Mouse (Mus musculus): ENCODE results near the gene Ppargc1a.

Ppargc1a gene

GRCm38 (mm10) chr5:51553251-51553650, 14.3 kb downstream of the Ppargc1a start:
- no peak for DNase-seq (ENCODE audit: low read depth, low spot score)

DNA sequence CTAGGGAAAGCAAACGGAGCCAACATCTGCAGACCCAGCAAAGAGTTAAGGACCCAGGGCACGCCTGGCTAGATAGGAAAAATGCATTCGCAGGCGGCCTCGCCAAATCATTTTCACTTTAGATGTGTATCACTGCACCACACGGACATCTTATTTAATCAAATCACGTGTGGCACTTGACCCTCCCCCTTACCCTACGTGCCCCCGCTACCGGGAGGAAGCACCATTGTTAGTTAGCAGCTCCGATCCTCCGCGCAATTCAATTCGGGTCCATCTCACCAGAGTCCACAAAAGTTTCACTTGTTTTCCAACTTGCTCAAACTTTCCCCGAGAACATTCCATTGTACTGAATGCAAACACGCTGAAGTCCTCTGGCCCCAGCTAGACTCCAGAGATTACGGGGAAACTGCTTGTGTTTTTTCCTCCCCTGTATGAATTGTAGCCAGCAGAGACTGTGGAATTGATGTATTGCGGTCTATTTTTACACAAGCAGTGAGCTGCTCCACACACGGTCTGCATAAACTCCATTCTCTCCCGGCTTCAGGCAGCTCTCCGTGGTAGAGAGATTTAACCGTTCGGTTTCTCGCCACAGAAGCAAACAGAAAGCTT, 14.9 kb downstream of the Ppargc1a start:
- DNase-seq (ENCODE audit: low read depth, low spot score): peak; percentile 66

GRCm38 (mm10) chr5:51551852-51552482, 15.6 kb downstream of the Ppargc1a start:
- no peak for DNase-seq (ENCODE audit: low read depth, low spot score)

GRCm38 (mm10) chr5:51547442-51548035, 20.0 kb downstream of the Ppargc1a start:
- DNase-seq (ENCODE audit: low read depth, low spot score): no peak

DNA sequence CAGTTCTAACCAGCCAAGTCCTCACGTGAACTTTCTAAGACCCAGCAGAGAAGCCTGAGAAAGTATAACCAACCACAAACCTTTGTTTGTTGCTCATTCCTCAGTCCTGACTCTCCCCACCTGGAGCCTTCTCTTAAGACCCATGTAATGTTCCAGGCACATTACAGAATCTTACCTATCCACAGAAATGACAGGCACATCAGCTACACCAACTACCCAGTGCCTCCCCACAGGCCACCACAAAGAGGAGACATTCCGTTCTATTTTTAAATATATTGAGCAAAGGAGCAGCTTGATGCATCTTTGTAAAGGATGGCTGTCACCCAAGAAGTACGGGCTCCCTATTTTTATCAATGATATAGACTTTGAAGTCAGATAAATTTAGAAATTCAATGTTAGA, 20.7 kb downstream of the Ppargc1a start:
- no peak for DNase-seq (ENCODE audit: low read depth, low spot score)

DNA sequence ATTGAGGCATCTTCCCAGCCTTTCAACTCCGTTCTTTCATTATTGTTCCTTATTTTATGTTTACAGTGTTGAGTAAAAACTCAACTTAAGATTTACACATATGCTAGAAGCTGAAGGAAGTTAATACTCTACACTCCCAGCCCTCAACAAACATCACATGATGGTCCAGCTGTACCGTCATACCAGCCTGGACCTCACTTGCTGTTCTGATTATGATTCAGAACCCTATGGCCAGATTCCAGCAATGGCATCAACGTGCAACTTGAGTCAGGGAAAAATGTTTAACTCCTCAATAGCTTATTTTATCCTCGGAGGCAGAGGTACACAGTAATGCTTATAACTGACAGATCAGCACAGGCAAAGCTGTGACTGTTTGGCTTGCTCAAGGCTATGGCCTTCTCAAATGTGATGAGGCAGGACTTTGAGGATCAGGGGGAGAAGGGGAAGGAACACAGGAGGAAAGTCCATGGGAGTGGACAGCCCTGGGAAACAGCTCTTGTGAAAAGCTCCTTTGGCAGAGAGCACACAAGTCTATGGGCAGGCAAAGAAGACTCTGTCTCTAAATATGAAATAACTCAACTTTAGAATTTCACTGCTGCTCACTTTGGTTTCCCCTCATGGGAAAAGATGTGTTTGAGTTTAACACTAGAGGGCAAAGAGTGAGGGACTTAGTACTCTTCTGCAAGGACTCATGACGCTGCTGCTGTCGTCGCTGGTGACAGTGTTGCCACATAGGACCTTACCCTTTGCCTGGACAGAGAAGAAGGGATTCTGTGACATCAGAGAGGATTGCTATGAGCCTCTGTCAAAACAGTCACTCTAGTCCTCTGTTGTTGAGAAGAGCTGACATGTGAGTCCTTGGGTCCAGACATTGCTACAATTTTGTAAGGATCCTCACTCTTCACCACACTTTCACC, 22.1 kb downstream of the Ppargc1a start:
- no peak for DNase-seq (ENCODE audit: low read depth, low spot score)

DNA sequence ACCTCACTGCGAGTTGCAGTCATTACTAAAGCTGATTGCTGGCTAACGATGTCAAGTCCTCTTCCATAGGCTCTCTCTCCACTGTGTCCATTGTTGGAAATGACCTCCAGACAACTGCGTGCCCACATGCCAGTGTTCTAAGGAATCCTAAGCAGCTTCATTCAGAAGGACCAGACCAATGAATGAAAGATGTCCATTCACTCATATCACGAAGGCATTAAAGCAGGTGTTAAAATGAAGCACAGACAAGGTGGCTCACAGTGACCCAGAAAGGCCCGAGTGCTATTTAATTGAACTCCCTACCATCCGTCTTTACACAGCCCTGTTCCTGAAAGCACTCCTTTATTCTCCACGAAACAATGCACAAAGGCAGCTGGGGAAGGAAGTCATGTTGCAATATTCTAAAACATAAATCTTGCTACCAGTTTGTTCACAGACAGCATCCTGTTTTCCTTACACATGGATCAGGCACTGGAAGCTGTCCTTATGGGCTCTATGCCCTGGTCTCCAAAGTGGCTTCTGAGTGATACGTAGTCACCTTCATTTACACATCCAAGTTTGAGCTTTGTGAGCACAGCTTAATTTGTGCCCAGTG, 23.3 kb downstream of the Ppargc1a start:
- DNase-seq (ENCODE audit: low read depth, low spot score): no peak

GRCm38 (mm10) chr5:51541557-51541956, 26.0 kb downstream of the Ppargc1a start:
- no peak for DNase-seq (ENCODE audit: low read depth, low spot score)

GRCm38 (mm10) chr5:51540816-51541215, 26.7 kb downstream of the Ppargc1a start:
- no peak for DNase-seq (ENCODE audit: low read depth, low spot score)

GRCm38 (mm10) chr5:51539563-51539962, 28.0 kb downstream of the Ppargc1a start:
- DNase-seq (ENCODE audit: low read depth, low spot score): no peak

DNA sequence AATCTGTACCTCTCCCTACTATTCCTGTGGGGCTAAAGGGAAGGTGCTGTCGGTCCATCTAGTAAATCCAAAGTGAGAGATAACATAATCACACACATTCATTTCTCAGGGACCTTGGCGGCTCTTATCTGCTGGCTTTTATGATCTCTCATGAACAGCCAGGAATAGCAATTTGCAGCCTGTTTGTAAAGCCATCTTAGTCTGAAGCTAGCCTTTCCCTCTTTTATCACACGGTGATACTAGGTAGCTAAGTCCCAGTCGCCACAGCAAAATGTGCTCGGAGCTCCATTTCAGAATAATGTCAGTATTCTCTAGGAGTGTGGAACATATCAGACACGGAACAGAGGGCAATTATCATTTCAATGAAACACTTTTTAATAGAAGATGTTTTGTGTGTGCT, 29.2 kb downstream of the Ppargc1a start:
- DNase-seq (ENCODE audit: low read depth, low spot score): no peak

- no peak for DNase-seq (ENCODE audit: low read depth, low spot score)
Observed at GRCm38 (mm10) chr5:51537646-51538030, 29.9 kb downstream of the Ppargc1a start.

DNA sequence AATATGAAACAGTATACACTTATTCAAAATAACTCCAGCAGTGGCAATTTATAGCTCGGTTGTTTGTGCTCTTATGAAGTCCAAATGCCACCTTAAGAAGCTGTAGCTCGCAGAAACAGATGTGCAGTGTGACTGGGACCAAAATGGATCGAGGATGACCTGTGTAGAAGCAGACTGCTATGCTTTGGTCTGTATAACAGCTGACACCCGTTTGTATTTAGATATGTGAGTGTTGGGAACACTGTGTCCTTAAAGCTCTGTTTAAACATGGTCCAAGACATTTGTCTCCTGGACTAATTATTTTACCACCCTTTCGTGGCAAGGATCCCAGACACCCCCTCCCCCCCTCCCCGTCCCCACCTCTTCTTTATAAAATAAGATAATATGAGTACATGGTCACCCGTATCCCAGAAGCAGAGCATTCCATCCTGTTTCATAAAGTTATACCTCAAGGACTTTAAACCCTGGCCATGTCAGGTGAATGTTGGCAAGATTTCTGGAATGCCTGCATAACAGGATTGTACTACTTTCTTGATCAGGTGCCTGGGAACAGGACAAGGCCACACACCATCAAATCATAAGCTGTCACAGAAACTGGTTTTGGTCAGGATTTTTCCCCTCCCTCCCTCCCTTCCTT, 30.4 kb downstream of the Ppargc1a start:
- no peak for DNase-seq (ENCODE audit: low read depth, low spot score)

DNA sequence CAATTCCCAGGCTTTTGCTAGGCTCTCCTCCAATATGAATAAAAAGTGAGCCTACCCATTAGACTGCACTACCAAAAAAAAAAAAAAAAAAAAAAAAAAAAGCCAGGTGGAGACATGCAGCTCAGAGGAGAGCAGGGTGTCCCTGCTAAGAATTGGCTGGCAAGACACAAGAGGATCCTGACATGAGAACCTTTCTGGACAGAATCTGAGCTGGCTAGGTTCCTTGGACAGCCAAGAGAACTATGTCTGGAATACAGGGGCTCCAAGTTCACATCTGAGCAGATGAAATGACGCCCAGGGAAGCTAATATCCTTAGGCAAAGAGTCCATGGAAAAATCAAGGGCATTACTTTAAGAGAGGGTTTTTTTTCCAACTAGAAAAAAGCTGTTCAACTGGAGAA, 33.1 kb downstream of the Ppargc1a start:
- DNase-seq (ENCODE audit: low read depth, low spot score): no peak

GRCm38 (mm10) chr5:51531286-51531685, 36.2 kb downstream of the Ppargc1a start:
- DNase-seq (ENCODE audit: low read depth, low spot score): no peak

DNA sequence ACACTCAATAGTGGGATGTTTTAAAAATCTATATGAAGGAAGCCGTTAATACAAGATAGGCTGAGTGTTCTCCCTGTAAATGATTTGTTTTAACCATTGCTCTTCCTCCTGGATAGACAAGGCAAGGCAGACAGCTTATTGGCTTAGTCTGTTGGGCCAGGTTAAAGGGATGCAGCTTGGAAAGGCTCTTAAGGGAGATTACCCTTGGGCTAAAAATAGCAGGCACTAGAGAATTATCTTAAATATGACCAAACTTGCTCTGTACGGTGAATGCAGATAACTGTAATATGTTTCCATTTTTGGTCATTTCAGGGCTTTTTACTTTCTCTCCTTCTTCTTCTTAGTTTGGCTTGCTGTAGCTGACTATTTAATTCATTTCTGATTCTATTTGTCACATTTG, 38.1 kb downstream of the Ppargc1a start:
- DNase-seq (ENCODE audit: low read depth, low spot score): no peak

GRCm38 (mm10) chr5:51528165-51528498, 39.4 kb downstream of the Ppargc1a start:
- no peak for DNase-seq (ENCODE audit: low read depth, low spot score)

DNA sequence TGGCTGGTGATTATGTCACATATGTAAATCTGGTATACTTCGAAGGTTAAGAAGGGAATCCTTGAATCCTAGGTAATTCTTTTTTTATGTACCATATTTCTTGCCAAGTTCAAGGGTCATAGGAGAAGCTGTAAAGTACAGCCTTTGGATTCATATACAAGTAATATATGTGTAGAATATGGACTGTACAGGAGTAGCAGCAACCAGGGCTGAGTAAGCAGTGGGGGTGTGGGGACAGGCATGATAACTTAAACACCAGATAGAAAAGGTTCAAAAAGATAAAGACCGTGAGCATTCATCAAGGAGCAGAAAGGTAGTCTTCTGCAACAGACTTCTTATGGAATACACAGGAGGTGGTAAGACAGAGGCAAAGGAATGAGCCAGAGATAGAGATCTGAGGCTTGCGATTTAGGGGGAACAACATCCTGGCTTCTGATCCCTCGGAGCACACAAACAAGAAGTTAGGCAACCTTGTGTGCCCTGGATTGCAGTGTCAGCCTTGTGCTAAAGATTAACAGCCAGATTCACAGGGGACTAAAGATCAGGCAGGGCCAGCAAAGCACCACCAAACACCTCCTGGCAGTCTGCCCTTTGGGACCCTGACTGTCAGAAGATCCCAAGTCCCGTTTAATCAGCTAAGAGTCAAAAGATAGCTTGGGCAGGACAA, 39.9 kb downstream of the Ppargc1a start:
- DNase-seq (ENCODE audit: low read depth, low spot score): no peak

GRCm38 (mm10) chr5:51525858-51526257, 41.7 kb downstream of the Ppargc1a start:
- no peak for DNase-seq (ENCODE audit: low read depth, low spot score)

GRCm38 (mm10) chr5:51520807-51521206, 46.7 kb downstream of the Ppargc1a start:
- DNase-seq (ENCODE audit: low read depth, low spot score): no peak

Measured in mesoderm, embryonic 11.5 days (tissue).